Mouse (Mus musculus) fat pad, adult 2 months (tissue): ENCODE data around the gene Stk10.

ENCODE experiments used
- DNase-seq: peaks from one replicate; pipeline ENCODE4 v3.0.0-alpha.2; 2011; ENCODE audit warnings: low read depth, low spot score; ENCODE audit errors: extremely low read depth

The Stk10 gene

DNA sequence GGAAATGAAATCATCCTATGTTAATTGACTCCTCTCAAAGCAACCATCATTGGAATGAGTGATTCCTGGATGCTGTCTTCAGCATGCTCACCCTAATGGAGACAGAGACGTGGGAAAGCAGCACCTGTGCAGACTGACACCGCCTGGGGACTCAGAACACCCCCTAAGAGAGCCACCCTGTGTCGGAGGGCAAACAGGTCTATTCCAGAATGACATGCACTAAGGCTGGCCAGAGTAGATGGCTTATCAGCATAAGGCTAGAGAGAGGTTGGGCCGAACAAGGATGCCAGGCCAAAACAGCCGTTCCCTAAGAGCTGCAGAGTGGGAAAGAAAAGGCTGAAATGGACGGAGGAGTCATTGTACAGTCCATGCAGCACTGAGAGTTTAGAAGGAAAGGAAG is 93.0 kb downstream of the Stk10 start:
- DNase-seq, result no peak

DNA sequence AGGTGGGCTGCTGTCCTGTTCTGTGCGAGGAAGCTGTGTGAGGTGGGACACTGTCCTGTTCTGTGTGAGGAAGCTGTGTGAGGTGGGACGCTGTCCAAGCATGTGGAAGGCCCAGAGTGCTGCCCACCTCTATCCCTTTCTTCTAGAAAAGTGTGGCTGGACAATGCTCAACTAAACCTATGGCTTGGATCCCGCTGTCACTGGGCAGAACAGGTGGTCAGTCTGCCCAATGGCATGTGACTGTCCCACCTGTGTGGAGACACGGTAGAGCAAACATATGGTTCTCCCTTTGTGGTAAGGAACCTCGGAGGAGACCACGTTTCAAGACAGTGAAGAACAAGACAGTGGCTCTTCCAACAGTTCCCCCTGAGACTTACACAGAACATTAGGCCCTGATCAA is 94.8 kb downstream of the Stk10 start:
- DNase-seq, result no peak

DNA sequence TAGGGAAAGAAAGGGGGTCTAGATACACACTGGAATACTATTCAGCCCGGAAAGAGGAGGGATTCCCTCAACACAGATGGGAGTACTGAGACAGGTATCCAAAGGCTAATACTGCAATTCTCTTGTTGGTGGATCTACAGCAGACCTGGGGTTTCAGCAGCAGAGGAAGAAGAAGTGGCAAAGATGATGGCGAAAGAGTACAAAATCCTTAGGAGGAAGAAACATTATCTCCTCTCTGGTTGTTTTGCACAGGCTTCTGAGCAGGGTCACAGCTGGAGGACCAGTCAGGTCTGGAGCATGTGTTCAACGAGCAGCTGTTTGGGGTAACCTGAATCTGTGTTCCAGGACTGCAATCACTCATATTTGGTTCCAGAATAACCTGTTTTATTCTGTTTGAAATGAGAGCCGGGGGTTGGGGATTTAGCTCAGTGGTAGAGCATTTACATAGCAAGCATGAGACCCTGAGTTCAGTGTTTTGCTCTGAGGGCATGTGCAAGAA is 96.7 kb downstream of the Stk10 start:
- no peak for DNase-seq

DNA sequence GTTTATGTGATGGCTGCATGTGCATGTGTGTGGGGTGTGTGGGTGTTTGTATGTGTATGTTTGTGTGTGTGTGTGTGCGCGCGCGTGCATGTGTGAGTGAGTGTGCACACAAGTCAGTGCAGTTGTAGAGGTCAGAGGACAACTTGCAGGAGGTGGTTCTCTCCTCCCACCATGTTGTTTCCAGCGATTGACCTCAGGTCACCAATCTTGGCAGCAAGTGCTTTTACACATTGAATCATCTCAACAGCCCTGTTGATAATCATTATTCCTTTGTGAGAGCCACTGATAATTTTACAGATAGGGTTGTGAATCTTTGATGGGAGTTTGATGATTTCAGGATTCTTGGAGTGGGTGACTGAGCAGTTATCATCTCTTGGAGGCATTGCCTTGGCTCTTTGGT is 99.6 kb downstream of the Stk10 start:
- DNase-seq, result no peak

DNA sequence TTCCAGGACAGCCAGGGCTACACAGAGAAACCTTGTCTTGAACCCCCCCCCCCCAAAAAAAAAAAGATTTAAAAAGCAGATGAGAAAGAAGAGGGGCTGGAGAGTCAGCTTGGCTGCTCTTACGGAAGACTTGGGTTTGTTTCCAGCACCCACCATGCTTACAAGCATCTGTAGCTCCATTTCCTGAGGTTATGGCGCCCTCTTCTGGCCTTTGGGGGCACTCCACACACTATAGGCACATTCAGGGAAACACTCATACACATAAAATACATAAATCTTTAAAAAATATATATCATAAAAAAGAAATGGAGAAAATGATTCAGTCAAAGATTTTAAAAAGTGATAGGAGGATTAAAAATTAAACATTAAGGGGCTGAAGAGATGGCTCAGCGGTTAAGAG is 100.4 kb downstream of the Stk10 start:
- DNase-seq, result no peak

DNA sequence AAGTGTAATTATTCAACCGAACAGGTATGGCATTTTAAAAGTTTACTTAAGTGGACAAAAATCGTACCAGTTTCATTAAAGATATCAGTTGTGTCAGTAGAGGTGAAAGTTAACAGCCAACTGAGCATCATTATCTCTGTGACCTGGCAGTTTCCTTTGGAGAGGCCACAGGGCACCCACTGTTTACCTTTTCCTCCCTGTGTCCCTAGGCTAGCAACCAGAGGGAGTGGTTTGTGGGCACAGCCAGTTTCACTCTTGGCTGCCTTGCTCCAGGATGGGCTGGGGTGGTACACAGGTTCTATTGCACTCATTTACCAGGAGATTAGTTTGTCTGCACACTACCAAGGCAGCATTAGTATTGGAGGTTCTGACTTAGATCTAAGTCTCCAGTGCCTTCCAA is 101.0 kb downstream of the Stk10 start:
- DNase-seq, result no peak

DNA sequence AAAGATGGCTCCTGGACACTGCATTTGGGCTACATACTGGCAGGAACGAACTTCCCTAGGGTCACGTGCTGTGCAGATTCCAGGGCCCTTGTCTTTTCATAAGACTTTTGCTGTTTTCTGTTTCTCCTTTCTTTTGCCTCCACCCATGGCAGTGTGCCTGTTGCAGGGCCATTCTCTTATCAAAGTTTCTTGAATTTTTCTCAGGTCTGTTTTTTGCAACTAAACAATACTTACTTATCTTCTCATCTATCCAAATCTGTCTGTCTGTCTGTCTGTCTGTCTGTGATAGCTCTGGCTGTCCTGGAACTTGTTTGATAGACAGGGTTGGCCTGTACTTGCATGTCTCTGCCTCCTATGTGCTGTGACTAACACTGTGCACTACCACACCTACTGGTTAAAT is 101.7 kb downstream of the Stk10 start:
- no peak for DNase-seq

DNA sequence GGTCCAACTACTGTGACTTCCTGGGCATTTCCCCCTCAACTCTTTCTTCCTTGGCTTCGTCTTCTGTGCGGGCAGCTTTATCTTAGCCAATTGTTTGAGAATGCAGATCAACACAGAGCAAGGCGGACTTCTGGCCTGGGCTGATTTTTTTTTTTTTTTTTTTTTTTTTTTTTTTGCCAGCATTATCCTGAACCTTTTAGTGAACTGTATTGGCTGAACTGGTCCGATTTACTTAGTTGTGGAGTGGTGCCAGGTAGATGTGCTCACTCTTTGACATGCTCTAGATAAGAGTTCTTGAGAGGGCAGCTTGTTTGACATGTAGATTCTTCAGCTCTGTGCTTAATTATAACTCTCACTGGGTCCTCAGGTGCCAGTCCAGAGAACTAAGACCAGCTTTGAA is 103.2 kb downstream of the Stk10 start:
- DNase-seq, result no peak

DNA sequence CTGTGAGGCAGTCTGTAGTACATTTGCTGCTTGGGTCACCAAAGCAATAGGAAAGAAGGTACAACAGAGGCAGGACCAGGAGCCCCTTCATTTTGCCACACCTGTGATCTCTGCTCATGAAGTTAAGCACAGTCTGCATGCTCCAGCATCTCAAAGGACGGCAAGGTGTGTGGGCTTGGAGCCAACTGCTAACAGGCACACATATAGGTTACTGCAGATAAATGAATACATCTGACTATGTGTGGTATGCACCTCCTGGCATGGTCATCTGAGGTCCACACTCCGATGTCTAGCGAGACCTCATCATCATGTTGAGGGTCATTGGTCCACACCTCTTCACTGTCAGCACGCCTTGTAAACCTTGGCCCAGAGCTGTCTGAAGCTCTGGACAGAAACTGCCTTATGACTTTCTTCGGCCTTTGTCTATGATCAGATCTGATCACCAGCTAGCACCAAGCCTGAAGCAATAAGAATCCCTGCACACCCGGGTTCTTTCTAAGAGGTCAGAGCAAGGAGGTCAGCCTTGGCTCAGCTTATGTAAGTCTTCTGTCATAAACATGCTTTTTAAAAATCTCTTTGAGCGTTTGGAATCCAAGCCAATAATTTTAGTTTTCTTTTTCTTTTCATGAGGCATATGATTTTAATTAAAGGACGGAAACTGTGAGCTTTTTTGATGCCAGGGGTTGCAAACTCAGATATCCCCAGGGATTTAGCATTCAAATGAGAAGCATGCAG is 105.6 kb downstream of the Stk10 start:
- DNase-seq, result no peak

DNA sequence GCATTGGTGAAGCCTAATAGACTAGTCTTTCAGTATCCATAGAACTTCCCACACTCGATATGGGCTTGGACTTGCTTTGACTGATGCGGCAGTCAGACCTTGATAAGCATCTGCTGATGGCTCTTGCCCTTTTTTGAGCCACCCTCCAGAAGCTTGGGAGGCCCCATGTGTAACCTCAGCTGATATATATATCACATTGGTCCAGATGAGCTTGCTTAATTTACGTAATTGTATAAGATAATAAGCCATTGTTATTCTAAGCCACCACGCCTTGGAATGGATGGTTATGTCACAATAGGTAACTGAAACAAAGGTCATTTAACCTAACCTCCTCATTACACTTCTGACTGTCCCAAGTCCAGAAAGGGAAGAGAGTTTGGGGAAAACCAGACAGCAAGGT is 107.5 kb downstream of the Stk10 start:
- DNase-seq, result peak; percentile 51

DNA sequence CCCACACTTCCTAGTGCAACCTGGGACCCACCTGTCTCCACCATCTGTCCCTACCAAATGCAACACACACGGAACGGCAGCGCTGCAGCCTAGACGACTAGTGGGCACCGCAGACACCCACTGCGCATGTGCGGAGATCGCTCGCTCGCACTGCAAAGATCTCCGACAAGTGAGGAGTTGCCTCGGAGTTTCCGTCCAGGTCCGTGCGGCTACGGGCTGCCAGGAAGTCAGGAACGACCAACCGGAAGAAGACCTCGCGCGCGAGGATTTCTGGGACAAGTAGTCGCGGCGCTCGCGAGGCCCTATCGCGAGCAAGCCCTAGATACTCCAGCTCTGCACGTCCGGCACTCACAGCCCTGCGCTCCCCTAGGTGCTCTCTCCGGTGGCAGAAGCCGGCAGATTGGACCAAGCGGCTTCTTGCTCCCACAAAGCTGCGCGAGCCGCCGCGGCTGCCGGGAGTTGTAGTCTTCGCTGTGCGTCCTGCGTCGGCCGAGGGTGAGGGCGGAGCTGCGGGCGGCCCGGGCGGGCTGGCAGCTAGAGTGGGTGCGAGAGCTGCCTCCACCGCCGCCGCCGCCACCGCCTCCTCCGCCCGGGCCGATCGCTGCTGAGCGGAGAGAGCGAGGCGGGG is 109.3 kb downstream of the Stk10 start, which contains the start of gene Fbxw11:
Fbxw11 (plus strand) TSS at position 476 of the 628 bp plus-strand sequence.
- DNase-seq, result peak; percentile 65

DNA sequence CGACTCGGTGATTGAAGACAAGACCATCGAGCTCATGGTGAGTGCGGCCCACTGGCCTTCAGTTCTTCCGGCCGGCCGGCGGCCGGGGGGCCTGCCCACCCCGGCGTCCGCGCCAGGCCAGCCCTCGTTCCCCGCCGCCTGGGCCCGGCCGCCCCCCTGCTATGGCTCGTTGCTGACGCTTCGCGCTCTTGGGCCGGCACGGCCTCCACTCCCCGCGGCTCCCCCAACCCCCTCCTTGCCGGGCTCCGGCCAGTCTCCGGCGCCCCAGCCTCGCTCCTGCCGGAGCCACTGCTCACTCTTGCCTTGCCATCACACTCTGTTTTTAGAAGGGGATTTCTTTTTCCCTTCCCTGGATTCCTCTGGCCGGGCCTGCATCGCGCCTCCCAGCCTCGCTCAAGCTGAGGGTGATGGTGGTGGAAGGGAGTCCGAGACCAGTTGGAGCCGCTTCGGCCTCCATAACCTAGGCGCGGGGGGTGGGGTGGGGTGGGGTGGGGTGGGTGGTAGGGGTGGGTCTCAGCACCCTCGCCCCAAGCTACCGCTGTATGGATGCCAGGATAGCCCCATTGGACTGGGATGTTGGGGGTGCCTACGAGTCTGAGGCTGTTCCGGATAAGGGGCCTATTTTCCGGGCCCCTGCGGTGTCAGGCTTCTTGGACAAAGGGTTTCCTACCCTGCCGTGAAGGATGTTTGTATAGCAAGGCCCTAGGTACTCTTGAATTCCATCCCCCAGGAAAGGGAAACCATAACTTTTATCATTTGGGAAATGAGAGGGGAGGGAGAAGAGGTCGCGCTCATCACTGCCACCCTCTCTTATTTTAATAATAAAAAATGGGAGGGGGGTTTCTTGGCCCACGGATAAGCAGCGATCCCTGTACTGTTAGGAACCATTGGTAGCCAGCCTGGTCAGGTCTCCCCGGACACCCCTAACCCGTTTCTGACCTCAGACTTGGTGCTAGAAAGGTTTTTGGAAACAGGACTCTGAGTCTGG is 110.1 kb downstream of the Stk10 start:
- no peak for DNase-seq

DNA sequence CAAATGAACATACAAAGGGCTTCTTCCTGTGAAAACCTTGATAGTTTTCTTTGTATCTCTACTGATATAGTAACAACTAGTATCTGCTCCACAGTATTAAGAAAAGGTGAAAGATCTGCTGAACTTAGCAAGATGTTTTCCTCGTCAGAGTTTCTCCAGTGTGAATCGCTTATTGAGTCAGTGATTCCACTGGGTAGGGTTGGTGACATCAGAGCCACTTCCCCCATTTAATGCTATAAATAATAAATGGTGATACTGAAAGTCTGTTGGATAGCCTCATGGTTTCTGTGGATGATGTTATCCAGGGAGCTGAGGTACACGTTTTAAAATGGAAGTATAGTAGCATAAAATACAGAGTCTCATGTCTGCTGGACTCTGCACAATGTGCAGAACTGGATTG is 110.9 kb downstream of the Stk10 start:
- DNase-seq, result no peak

DNA sequence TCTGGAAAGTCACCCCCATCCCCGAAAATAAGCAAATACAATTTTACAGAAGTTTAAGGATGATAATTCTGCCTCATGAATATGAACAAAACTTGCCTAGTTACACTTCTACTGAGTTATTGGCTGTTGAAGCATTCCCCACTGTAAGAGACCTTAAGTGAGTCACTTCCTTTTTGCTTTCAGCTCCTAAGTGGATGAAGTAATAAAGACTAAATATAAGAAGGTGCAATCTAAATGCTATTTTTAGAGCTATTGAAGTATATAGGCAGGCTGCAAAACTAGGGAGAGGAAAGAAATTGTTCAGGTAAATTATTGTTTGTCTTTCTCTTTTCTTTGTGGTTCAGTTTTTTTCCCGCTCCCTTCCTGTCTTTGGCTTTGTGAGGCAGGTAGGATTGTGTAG is 114.2 kb downstream of the Stk10 start:
- no peak for DNase-seq

DNA sequence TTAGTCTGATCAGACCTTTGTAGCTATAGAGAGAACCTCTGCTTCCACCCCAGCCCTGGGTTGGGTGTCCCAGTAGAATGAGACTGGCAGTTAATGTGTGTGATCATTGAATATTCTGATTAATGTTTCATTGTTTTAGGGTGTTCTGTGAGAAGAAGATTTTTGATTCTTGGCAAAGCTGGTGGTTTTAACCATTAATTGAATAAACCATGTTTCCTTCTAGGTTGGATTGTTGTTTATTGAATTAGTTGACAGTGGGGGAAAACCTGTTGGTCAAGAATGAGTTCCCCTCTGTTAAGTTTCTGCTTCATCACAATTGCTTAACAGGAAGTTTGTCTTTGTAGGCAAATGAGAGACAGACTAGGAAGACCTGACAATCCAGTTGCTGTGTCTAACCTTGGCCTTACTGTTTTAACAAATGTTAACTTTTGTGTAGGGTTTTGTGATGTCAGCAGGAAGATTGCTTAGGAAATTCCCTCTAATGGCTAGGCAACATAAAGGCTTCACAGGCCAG is 117.2 kb downstream of the Stk10 start:
- peak; percentile 31 for DNase-seq

DNA sequence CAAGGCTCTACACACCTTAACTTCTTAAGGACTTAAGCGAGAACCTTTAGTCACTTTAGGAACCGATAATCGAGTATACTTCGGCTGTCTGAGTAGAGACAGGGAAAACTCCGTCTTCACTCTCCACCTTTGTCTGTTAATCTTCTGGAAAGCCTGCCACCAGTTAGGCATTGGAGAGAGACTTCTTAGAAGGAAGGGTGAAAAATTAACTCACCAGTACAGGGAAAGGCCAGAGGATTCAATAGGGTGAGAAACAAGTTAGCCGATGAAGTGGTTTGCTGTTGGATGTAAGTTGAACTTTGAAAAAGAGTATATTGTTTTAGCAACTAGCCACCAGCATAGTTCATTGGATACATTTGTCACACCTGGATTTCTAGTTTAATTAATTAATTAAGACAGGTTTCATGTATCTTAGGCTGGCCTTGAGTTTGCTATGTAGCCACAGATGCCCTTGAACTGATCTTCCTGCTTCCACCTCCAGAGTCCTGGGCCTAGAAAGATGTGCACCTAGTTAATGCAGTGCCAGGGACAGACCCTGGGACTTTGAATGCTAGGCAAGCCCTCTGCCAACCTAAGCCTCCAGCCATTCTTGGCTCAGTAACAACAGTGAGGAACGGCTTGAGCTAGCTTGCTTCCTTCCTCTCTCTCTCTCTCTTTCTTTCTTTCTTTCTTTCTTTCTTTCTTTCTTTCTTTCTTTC is 117.9 kb downstream of the Stk10 start:
- no peak for DNase-seq

DNA sequence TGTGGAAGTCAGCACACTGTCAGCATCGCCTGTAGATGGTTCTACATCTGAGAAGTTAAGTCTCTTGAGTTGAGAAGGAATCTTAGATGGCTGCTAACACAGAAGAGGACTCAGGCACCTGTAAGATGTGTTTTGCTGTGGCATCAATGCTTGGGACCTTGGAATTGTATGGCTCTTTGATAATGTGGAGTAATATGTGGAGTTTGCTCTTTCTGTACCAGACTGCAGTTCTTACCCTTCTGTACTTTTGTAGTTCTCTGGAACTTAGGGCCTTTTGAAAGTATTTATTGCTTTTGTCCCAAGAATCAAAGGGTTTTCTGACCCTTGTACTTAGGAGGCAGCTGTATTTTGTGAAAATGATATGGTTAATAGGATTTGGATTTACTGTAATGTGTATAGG is 118.6 kb downstream of the Stk10 start:
- no peak for DNase-seq

DNA sequence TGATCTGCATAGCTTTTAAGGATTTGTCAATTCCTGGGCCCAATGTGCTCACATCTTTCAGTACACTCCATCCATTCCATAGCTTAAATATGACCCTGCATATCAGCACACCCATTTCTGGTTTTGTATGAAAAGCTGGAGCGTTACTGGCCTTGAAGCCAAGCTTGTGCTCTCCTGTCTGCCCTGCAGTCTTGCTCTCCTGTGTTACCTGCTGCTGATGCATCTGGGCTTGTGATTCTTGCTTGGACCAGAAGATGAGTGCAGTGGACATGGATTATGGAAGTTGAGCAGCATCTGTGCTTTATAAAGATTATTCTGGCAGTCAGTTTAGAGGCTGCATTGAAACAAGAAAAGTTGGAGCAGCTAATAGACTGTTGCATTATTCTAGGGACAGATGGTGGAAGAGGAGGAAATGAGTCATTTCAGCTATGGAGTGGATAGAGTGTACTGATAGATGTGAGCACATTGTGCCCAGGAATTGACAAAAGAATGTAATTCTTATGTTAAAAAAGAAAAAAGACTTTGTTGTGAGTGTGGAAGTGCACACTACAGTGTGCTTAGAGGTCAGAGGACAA is 129.1 kb downstream of the Stk10 start:
- no peak for DNase-seq

DNA sequence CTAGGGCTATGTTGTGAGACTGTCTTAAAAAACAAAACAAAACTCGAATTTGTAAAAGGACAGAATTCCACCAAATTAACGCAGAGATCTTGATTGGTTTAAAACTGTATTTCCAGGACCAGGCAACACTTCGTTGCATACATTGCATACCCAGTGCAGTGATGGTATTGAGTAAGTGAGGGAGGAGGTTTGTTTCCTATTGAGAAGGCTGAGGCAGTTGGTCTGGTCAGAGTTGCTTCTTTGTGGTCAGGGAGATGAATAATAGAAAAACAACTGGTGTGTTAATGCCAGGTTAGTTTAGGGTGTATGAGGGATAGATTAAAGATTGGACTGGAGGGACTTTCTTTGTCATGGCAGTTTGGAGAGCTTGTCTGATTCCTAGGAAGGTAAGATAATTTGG is 132.5 kb downstream of the Stk10 start:
- no peak for DNase-seq

DNA sequence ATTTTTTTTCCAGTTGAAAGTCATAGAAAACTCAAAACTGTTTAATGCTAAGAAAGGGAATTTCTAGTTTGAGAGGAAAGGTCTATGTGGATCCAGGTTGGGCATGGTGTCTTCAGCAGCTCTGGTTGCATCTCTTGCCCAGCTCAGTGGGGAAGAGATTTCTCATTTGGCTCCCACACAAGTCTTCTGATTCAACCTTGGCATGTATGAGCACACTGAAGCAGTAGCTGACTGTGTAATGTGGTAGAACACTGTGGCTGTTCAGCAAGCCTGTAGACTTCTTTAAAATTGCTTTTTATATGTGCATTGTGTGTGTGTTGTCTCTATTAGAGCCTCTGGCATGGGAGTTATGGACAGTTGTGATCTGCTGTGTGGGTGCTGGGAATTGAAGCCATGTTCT is 133.9 kb downstream of the Stk10 start:
- DNase-seq, result no peak
